Mouse (Mus musculus) C2C12 (cell line): ENCODE results near the gene Gan. TPM values are rescaled to one million over a fixed set of nuclear protein-coding genes. Genes with fewer than 3 reads are reported as not detected.

Source experiments
- H3K27me3 ChIP-seq: one replicate; pipeline ENCODE4 v1.6.1; 2011; ENCODE audit not compliant: control insufficient read depth, insufficient read depth, insufficient read length
- H3K36me3 ChIP-seq: one replicate; pipeline ENCODE4 v1.6.1; 2011; ENCODE audit not compliant: control insufficient read depth, insufficient read depth
- H3K4me3 ChIP-seq: one replicate; pipeline ENCODE4 v1.5.1; 2011; ENCODE audit warnings: mild to moderate bottlenecking, control low read depth; ENCODE audit not compliant: poor library complexity, insufficient read depth, severe bottlenecking
- H3K79me2 ChIP-seq: one replicate; pipeline ENCODE4 v1.6.1; 2011; ENCODE audit not compliant: control insufficient read depth, insufficient read depth
- H3K79me3 ChIP-seq: one replicate; pipeline ENCODE4 v1.6.1; 2011; ENCODE audit warnings: low read depth, control low read depth
- H3ac ChIP-seq: one replicate; pipeline ENCODE3; 2011; ENCODE audit warnings: low read depth; ENCODE audit not compliant: control insufficient read depth, insufficient read length
- CEBPB ChIP-seq: IDR thresholded peaks from one replicate; pipeline ENCODE4 v1.6.1; 2011; ENCODE audit warnings: low read depth, mild to moderate bottlenecking, control low read depth, moderate library complexity
- CTCF ChIP-seq: IDR thresholded peaks from one replicate; pipeline ENCODE4 v1.5.1; 2011; ENCODE audit not compliant: control insufficient read depth, insufficient read depth, insufficient read length
- FOSL1 ChIP-seq: IDR thresholded peaks from one replicate; pipeline ENCODE4 v1.8.0; 2011; ENCODE audit warnings: mild to moderate bottlenecking, low read length; ENCODE audit not compliant: poor library complexity, insufficient read depth, severe bottlenecking
- MAX ChIP-seq: IDR thresholded peaks from one replicate; pipeline ENCODE4 v1.6.1; 2011; ENCODE audit warnings: mild to moderate bottlenecking, control low read depth
- MYOD1 ChIP-seq: IDR thresholded peaks from one replicate; pipeline ENCODE4 v1.6.1; 2011; ENCODE audit warnings: low read depth; ENCODE audit not compliant: control insufficient read depth, insufficient read length
- MYOG ChIP-seq: IDR thresholded peaks from one replicate; pipeline ENCODE4 v1.6.1; 2011; ENCODE audit not compliant: control insufficient read depth, insufficient read length; ENCODE audit errors: extremely low read depth
- USF1 ChIP-seq: IDR thresholded peaks from one replicate; pipeline ENCODE4 v1.6.1; 2011; ENCODE audit warnings: low read depth, mild to moderate bottlenecking, control low read depth, moderate library complexity
- polyA plus RNA-seq: library from polyadenylated mRNA; unstranded; fragments of >200 nt; fragmentation: generic; extraction: Trizol; gene quantifications from one replicate; pipeline ENCODE4 v1.2.1, GENCODE M21; 2012; ENCODE audit warnings: missing spikeins

Gan gene
- polyA plus RNA-seq, 1 experiment = 2.7 TPM

DNA sequence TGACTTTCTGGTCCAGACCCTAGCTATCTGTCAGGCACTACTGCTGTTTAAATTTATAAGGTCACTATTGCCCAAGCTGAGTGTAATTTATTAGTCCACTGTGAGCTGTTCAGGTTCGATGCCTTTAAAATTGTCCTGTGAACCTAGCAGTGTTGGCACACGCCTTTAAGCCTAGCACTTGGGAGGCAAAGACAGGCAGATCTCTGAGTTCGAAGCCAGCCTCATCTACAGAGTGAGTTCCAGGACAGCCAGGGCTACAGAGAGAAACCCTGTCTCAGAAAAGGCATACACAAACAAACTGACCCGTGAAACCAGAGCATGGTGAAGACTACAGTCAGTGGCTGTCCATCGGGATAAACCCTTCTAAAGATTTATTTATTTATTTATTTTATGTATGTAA, 82.4 kb downstream of the Gan start:
- Histone ChIP-seq H3K27me3 (no peaks in the 10 kb centered on the region), H3K4me3 (no peak overlapping the region), H3K36me3 (no peaks in the 10 kb centered on the region), H3K79me3 (no peaks in the 10 kb centered on the region), H3ac (no peak overlapping the region), H3K79me2 (no peaks in the 10 kb centered on the region)
- no peak for TF ChIP-seq USF1
- TF ChIP-seq FOSL1 = no peak
- no peak for TF ChIP-seq CTCF
- no peak for TF ChIP-seq MAX
- TF ChIP-seq MYOD1 = no peak
- TF ChIP-seq CEBPB = no peak
- TF ChIP-seq MYOG = no peak

DNA sequence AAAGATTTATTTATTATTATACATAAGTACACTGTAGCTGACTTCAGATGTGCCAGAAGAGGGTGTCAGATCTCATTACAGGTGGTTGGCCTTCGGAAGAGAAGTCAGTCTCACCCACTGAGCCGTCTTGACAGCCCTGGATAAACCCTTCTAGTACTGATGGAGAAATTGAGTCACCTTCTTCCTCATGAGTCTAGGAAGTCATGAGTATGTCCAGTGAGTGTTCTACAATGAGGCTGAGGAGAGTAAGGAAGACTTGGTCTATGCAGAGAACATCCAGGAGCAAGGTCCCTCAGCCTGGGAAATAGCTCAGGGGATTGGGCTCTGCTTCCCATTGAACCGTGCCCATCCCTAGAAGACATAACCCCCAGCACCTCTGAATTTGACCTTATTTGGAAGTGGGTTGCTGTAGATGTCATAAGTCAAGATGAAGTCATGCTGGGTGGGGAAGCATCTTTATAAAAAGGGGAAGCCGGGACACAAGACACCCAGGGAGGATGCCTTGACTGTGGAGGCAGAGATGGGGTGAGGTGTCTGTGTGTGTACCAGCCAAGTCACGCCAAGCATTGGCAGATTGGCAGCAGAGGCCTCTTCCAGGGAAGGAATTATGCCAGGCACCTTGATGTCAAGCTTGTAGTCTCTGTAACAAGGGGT, 83.0 kb downstream of the Gan start:
- Histone ChIP-seq H3K79me3 (no peaks in the 10 kb centered on the region), H3ac (no peak overlapping the region), H3K27me3 (no peaks in the 10 kb centered on the region), H3K4me3 (no peak overlapping the region), H3K36me3 (no peaks in the 10 kb centered on the region), H3K79me2 (no peaks in the 10 kb centered on the region)
- no peak for TF ChIP-seq MYOG
- TF ChIP-seq USF1 = no peak
- TF ChIP-seq CEBPB = no peak
- no peak for TF ChIP-seq MAX
- no peak for TF ChIP-seq FOSL1

DNA sequence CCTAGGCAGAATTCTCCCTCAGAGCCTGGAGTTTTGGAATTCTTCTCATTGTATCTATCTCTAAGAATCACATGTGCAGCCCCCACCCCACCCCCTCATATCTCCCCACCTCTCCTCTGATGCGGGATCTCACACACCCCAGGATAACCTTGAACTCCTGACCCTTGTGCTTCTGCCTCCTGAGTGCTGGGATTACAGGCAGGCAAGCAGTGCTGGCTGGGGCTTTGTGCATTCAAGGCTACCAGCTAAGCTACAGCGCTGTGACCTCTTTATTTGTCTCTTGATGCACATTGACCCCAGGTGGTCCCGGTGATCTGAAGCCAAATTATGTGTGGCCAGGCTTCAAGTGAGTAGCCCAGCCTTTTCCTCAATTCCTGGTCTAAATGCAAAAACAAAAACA, 83.9 kb downstream of the Gan start:
- no peaks in the 10 kb centered on the region for H3K27me3 ChIP-seq
- no peak for TF ChIP-seq USF1
- no peaks in the 10 kb centered on the region for H3K79me2 ChIP-seq
- no peak overlapping the region for H3K4me3 ChIP-seq
- H3K79me3 ChIP-seq = no peaks in the 10 kb centered on the region
- H3K36me3 ChIP-seq = no peaks in the 10 kb centered on the region
- no peak overlapping the region for H3ac ChIP-seq

DNA sequence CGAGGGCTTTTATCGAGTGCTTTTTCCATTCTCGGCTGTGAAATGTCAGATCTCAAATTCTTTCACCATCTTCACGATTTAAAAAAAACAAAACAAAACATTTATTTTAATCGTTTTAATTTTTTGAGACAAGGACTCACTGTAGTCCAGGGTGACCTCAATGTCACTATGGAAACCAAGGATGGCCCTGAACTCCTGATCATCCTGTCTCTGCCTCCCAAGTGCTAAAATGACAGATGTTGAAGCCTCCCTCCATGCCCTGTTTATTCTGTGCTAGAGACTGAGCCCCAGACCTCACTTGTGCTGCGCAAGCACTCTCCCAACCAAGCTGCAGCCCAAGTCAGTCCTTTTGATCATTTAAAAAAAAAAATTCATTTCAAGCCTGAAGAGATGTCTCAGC, 84.4 kb downstream of the Gan start:
- Histone ChIP-seq H3K36me3 (no peaks in the 10 kb centered on the region), H3K79me2 (no peaks in the 10 kb centered on the region), H3ac (no peak overlapping the region), H3K4me3 (no peak overlapping the region), H3K79me3 (no peaks in the 10 kb centered on the region), H3K27me3 (no peaks in the 10 kb centered on the region)
- TF ChIP-seq FOSL1 (no peak), MYOG (no peak), CTCF (no peak), MAX (no peak), USF1 (no peak), CEBPB (no peak), MYOD1 (no peak)

DNA sequence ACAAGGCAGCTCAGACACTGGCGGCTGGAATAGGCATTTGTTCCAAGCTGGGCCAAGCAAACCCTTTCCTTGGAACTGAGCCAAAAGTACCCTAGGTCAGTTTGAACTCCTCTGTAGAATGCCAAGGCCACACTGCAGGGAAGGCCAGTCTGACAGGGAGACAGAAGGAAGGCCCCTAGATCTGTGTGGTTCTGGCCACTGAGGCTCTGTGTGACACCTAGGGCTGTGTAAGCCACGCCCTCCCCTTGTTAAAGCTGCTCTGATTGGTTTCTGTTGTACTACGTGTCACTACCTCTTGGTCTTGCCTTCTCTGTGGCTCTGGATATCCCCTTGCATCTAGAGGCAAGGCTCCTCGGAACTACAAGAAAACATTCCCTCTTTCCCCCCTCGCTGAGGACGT, 86.7 kb downstream of the Gan start:
- Histone ChIP-seq H3K27me3 (no peaks in the 10 kb centered on the region), H3K79me3 (no peaks in the 10 kb centered on the region), H3K36me3 (no peaks in the 10 kb centered on the region), H3ac (no peak overlapping the region), H3K4me3 (no peak overlapping the region), H3K79me2 (no peaks in the 10 kb centered on the region)
- TF ChIP-seq MYOG (no peak), FOSL1 (no peak), USF1 (no peak), CTCF (no peak)

DNA sequence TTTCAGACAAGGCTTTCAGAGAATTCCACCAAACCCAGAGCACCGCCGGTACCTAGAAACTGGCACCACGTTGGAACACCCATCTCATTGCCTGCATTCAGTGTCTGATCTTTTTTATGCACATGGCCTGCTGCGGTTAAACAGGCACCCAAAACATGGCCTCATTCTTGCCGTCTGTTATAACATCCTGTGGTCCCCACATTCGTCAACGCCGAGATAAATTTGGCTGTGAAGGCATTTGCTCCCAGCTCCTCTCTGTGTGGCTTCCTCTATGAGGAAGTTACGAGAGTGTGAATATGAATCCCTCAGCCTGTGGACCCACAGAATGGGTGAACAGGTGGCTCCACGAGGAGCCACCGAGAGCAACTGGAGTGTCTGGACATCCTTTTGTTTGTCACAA, 90.4 kb downstream of the Gan start:
- no peak overlapping the region for H3K4me3 ChIP-seq
- H3ac ChIP-seq = no peak overlapping the region
- H3K79me3 ChIP-seq = no peaks in the 10 kb centered on the region
- no peaks in the 10 kb centered on the region for H3K79me2 ChIP-seq
- no peaks in the 10 kb centered on the region for H3K27me3 ChIP-seq
- no peak for TF ChIP-seq CEBPB
- TF ChIP-seq FOSL1 = no peak
- TF ChIP-seq MYOG = no peak
- TF ChIP-seq CTCF = no peak
- TF ChIP-seq MAX = no peak
- TF ChIP-seq MYOD1 = no peak
- TF ChIP-seq USF1 = no peak
- H3K36me3 ChIP-seq = no peaks in the 10 kb centered on the region
